Mouse (Mus musculus): Measurements from ENCODE around the gene Hist1h2bg.

- TF ChIP-seq CTCF (IDR thresholded peaks at IDR 0.05; ENCODE audit: low read depth) (no peak), EP300 (IDR thresholded peaks at IDR 0.05; ENCODE audit: low read depth) (no peak)
Measured at GRCm38 (mm10) chr13:23554393-23554792, 16.8 kb upstream of the Hist1h2bg start.

Measured in heart, postnatal 0 days (tissue).